Mouse (Mus musculus): Measurements from ENCODE around the gene Egflam.

Egflam gene

DNA sequence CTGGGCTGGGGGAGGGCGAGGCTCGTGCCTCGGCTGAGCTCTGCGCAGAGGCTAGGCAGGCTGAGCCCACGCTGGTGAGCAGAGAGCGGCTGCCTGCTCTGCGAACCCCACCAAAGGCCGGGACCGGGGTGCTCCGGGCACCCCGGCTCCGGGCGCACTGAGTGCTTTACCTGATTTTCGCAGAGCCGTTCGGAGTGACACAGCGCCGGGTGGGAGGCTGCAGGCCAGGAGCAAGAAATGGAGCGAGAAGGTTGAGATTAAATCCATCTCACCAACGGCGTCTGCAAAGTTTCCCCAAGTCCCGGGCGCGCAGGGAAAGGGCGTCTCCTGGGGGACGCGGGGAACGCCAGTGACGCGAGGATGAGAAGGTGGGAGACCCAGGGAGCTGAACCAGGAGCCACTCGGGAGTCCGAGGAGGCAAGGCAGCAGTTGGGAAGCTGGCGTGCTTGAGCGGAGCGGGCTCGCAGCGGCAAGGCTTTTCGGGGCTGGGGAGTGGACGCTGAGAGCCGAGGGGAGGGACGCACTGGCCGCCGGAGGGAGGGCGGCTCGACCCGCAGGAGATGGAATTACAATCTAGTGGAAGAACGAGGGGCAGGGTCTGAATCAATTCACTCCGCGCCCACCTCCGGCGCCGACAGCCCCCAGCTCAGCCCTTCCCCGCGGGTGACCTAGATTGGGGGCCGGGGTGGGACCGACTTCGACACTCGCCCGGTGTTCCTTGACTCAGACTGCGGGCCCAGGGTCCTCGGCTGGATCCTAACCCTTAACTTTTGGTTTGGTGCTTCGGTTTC is at the start of gene Egflam:
Gene Egflam, minus strand, starts transcription at position 578 of the 791 bp plus-strand sequence.
- DNase-seq (ENCODE audit: low read depth), result no peak

DNA sequence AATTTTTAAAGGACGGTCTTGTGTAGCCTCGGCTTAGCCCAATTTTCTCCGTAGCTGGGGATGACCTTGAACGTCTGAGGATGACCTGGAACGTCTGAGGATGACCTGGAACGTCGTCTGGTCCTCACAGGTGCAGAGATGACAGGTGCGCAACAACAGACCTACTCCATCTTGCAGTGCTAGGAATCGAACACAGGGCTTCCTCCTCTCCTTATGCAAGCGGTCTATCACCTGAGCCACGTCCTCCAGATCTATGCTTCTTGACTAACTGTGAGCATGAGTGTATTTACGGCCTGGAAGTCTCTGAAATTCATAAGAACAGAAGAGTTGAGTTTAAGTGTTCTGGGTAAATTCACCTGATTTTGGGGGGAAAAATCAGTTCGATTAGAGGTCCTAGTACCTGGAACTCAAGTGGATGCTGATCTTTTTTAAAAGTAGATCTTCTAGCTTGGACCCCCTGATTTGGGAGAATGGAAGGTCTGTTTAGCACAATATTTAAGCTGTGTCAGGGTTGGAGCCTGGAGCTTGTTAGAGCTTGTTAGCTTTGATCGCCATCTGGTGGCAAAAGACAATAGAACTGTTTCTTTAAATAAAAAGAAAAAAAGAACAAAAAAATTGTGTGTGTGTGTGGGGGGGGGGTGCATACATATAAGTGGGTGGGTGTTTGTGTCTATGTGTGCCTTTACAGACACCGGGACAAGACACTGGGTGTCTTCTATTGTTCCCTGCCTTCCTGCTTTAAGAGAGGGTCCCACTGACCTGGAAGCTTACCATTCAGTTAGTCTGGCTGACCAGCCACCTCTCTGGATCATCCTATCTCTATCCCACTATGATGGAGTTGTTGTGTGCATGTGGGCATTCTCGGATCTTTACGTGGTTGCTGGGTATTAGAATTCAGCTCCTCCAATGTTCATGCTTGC is 45.5 kb upstream of the Egflam start:
- DNase-seq (ENCODE audit: low read depth), result peak; percentile 61

DNA sequence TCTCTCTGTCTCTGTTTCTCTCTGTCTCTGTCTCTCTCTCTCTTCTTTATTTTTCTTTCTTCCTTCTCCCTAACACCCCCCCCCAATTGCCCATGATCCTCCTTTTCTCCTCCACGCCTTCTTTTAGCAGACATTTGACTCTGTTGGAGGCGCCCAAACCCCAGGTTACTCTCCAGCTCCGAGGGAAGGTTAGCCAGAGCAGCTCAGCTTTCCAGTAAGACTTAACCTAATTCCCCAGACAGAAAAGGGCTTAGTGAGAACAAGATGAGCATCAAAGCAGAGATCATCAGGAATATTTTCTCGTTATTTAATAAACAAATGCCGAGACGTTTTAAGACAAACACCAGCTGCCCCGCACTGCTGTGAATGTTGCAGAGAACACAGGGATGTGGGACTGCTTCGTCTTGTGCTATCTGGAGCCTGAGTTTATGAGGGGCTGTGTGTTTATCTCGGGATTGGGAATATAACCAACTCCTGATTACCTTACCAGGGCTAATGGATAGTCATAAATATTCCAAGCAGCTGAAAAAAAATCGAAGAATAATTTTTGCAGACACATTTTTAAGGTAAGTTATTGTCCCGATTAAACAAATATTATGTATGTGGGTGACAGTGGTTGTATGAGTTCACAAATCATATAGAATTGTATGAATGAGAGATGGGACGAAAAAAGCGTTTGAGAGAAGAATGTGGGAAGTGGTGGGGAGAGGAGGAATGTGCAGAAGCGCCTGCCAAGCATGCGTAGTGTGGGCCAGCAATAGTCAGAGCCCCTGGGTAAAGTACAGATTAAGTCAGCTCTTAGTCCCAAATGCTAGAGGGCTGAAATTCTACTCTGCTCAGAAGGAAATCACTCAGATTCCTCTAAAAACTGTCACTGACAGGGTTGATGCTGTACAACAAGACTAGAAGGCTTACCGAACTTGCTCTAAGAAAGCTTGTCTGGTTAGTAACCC is 44.2 kb upstream of the Egflam start:
- DNase-seq (ENCODE audit: low read depth), result no peak

DNA sequence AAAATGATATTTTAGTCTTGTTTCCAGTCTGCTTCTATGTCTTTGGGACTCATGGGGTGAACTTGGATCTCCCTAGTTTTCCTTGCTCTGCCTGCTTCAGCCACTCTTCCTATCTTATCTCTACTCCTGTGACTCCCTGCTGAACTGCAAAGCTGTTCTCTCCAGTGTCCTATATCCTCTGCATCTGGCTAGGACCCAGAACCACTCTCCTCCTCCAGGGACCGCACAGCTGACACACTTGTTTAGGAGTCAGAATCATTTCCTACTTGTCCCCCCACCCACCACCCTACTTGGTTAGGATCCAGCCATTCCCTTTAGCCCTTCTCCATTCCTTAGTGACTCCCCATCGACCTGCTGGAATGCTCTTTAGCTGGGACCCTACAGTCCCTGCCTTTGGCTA is 26.1 kb upstream of the Egflam start:
- DNase-seq (ENCODE audit: low read depth), result no peak

DNA sequence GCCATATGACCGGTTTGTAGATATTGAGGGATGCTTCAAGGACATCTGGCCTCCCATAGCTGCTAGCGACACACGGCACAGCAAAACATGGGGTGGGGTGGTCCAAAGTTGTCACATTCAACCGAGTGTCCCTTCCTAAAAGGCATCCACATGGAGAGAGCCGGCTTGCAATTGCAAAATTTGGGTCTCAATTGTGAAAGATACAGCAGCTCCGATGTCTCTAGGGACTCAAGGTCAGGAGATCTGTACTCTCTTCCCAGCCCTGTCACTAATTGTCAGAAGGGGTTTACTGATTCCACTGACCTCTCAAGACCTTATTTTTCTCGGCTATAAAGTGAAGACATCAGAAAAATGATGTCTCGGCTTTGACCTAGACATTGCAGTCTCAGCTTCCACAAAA is 6.3 kb upstream of the Egflam start:
- DNase-seq (ENCODE audit: low read depth), result no peak

DNA sequence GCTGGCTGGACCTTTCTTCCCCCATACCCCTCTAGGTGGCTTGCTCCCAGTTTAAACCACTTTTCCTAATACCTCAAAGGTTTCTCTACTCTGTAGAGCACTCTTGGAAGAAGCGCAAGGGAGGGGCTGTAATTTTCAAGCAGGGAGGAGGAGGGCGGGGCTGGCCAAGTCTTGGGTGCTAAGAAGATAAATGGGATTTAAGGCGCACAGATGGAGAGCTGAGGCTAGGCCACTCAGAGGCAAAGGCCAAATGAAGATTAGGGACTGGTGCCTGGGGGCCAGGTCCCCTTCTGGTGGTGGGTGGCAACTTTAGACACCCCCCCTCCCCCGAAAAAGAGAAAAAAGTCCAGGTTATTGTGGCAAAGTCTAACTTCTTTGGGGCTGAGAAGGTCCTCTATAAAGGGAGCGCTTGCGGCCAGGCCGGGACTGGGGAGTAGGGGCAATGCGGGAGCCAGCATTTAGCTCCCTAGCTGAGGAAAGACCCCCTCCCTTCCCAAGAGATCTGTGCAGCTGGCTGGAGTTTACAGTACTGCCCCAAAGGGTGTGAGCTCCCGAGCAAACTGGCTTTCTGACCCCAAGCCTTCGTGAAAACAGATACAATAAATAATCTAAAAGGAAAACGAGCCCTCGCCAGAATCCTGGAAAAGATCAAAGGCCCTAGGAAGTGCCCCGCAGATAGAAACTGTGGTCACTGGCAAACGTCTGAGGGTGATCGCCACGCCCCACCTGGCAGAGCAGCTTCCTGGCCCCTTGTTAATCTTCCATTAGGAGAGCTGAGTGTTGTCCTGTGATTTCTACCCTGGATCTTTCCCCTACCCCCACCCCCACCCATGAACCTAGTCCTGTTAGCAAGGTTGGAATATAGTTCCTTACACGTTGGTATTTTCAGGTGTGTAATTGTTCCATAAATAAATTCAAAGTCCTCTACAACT is 680 bp upstream of the Egflam start:
- DNase-seq (ENCODE audit: low read depth), result no peak

DNA sequence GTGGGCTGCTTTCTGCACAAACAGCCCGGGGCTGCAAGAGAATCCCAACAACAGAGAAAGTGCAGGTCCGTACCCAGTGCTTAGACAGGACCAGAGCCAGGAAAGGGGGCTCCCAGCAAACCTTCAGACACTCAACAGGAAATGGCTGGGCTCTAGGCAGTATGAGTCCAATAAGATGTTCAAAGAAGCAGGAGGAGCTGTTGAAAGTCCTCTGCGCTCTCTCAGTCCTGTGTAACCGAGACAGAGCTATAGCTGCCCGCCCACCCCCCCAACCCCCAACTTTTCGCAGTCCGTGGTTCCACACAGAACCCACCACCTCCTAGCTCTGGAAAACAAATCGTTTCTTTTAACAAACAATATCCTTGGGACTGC is 763 bp downstream of the Egflam start:
- no peak for DNase-seq (ENCODE audit: low read depth)

DNA sequence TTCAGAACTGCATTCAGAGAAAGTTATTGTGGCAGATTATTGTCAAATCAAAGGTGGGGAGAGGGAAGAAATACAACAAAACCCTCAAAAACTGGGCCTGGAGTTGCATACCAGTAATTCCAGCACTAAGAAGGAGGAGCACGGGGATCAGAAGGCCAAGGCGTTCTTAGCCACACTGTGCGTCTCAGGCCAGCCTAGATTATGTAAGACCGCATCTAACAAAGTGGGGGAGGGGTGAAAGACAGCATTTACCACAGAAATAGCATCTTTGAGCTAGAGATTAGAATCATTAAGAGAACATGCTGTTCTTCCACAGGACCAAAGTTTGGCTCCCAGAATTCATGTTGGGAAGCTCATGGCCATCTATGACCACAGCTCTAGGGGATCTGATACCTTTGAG is 14.8 kb downstream of the Egflam start:
- DNase-seq (ENCODE audit: low read depth), result no peak

DNA sequence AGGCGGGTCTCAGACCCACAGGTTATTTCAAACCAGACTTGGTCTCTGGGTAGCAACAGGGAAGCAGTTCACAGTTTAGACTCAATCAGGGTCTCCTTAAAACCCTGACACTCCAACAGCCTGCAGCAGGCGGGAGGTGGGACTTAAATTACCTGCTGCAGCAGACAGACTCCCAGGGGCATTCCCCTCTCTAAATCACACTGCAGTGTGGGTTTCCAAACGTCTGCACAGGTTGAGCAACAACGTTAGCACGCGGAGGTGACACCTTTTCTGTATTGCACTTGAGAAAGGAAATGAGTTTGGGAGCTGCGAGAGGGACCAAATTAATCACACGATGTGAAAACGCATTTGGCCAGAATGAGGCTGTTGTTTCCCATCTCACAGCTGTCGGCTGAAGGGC is 15.7 kb downstream of the Egflam start:
- no peak for DNase-seq (ENCODE audit: low read depth)

DNA sequence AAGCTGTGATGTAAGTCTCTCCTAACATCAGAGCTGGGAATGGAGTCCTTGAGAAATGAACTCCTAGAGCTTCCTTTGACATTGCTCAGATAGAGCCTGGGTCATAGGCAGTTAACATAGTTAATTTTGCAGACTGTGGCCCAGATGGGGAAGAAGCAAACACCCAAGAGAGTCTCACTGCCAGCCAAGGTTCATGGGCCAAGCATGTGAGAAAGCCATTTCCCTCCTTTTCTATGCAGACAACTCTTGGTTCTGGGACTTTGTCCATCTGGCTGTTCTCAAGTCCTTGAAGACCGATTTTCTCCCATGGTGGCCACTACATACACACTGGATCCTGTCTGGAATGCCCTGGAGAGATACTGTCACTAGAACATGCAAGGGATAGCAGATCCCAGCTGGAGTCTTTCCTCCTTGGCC is 45.6 kb downstream of the Egflam start:
- DNase-seq (ENCODE audit: low read depth), result no peak

DNA sequence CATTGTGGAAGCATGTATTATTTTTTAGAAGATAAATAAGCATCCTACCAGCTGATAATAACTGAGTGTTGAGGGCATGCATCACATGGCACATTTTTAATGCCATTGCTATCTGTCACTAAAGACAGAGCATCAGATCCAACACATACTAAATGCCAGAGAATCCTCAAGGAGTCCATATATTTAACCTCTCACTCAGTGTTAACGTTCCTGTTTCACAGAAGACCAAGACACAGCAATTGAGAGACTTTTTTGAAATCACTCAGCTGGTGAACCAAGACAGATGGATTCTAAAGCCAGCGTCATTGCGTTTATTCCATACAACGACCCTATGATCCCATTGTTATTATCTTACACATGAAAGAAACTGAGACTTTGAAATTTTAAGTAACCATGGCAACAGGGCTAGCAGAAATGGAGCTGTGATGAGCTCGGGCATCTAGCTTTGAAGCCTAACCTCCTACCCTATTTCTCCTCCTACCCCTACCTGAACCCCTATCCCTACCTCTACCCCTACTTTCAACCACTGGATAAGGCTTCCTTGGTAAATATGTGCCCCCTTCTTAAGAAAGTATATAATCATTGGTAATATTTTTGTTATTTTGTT is 57.4 kb downstream of the Egflam start:
- no peak for DNase-seq (ENCODE audit: low read depth)

DNA sequence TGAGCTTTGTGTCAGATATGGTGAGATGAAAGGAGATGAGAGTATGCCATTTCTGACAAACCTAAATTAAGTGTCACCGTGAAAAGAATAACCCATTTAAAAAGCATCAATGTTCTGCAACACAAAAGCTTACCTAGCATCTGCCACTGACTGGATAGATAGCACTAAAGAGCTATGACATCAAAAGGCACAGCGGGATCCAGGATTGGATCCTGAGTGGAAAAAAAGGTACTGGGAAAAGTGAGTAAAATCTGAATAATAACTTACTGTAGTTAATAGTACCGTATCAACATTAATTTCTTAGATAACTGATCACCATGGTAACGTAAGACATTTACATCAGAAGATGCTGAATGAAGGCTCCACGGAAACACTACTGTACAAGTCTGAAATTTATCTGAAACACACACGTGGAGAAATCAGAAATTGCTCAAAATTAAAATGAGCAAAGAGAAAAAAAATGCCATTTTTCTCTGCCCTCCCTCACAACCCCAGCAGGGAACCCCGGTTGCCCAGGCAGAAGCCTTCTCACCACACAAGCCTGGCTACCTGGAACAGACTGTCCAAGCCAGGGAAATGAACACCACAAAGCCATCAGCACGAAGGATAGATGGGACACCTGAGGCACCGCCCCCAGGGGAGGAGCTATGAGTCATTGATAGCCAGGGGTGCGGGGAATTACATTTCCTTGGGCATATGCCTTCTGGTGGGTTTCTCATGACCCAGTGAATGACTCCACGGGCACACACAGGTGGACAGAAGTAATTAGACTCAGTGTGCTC is 63.5 kb downstream of the Egflam start:
- no peak for DNase-seq (ENCODE audit: low read depth)

DNA sequence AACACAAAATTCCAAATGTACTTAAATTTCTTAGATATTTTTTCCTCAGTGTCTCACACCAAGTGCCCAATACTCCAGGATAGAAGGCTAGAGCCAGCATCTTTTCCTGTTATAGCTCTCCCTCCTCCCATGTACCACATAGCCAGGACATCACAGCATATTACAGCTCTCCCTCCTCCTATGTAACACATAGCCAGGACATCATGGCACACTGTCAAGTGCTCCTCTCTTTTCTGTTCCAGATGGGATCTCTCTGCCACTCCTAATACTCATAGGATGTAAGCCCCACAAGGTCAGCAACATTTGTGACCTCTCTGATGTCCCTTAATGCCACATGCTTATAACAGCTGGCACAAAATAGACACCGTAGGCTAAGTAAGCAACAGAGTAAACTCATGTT is 65.3 kb downstream of the Egflam start:
- no peak for DNase-seq (ENCODE audit: low read depth)

DNA sequence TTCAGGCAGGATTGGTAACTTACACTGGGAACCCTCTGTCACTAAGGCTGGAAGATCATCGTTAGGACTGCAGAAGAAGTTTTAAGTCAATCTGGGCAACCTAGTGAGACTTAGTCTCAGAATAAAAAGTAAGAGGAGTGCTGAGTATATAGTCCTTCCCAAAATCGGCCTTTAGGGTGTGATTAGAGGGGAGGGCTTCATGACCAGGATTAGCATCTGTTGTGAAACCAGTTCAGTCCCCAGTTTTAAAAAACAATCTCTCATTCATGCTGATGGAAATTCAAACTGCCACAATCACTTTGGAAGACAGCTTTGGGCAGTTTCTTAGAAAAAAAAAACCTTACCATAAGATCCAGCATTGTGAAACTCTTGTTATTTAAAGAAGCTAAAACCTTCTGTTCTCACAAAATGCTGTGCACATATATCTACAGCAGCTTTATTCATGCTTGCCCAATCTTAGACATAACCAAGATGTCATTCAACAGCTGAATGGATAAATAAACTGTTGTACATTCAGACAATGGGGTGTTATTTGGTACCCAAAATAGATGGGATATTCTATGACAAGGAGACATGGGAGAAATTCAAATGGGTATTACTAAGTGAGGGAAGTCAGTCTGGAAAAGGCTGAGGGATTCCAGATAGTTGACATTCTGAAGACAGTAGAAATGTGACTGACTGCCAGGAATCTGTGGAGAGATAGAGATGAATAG is 75.4 kb downstream of the Egflam start:
- no peak for DNase-seq (ENCODE audit: low read depth)

DNA sequence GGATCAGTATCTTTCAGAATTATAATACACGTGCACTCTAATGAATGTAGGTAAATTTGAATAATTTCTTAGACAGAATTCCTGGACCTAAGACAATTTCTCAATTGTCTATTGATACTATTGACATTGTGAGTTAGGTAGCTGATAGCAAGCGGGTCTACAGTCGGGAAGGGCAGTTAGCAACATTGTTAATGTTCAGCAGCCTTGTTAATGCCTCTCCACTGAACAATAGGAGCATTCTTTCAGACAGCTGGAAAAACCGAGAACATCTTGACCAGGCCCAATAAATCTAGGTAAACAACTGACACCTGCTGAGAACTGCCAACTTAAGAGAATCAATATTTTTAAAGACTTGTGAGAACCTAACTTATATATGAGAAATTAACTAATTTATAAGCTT is 77.3 kb downstream of the Egflam start:
- no peak for DNase-seq (ENCODE audit: low read depth)

DNA sequence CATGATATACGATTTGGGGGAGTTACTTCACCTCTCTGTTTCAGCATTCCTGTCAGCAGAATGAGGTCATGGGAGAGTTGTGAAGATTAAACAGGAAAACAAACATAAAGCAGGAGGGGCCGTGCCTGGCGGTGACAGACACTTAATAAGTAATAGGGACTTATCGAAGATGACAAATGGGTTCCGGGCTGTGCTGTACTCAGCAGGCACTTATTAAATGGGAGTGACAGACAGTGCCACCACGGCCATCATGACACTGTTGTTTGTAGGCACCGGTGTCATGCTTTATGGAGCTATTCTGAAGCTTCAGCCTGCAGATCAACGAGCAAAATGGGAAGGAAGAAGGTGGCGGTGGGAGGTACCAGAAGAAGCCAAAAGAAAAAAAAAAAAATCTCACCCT is 82.7 kb downstream of the Egflam start:
- DNase-seq (ENCODE audit: low read depth), result no peak

DNA sequence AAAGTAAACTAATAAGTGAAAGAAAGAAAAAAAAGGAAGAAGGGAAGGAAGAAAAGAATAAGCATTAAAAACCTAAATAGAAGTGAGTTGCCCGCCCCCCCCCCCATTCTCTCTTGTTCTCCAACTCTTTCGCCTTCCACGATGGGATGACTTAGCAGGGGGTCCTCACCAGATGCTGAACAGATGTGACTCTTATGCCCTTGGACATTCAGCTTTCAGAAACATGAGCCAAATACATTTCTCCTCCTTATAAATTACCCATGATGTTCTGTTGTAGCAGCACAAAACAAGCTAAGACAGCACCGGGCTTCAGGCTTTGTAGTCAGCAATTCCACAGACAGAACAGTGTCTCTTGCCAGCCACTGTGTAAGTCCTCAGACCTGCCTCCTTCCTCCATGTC is 89.5 kb downstream of the Egflam start:
- no peak for DNase-seq (ENCODE audit: low read depth)

DNA sequence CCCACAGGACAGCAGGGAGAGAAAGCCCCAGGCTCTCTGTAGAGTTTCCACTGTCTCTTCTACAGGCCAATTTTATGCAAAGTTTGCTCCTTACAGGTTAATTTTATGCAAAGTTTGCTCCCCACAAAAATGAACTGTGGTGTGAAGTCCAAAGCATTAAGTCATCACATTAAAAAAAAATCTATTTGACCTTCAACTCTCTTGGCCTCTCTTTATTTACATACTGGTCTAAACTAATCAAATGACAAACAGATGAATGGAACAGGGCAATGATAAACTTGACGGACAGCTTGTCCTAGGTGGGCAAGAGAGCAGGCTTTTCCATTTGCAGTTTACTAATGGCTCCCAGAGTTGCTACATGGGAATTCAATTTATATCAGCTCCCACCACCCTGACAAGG is 98.3 kb downstream of the Egflam start:
- DNase-seq (ENCODE audit: low read depth), result no peak

DNA sequence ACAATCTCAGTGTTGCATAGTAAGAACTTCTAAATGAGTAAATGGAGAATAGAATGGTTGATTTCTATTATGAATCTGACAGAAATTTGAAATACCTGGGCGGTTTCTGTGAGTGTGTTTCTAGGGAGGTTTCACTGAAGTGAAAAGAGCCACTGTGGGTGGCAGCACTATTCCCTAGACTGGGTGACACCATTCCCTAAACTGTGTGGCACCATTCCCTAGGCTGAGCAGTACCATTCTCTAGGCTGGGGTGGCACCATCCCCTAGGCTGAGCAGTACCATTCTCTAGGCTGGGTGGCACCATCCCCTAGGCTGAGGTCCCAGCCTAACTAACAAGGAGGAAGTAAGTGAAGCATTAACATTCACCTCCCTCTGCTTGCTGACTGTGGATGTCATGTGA is 103.0 kb downstream of the Egflam start:
- DNase-seq (ENCODE audit: low read depth), result no peak

Data from 416B (cell line).